Comparison of ENCODE assay signal across 21 mouse cellular contexts in genomic region chr19:31743241-31744045, GRCm38 (mm10). TPM values are rescaled to one million over a fixed set of nuclear protein-coding genes. Genes with fewer than 3 reads are reported as not detected.
DNase-seq lines count a peak whose midpoint lies in the region; ATAC-seq and TF ChIP-seq lines count a peak whose summit lies in the region.
"Had no signal": no experiment of that assay in that cellular context is flagged by ENCODE, and none has a peak within 500 bp of the region (broad histone marks: within the 10 kb centered on the region; RNA-seq: fewer than 3 reads in every experiment).

No protein-coding gene starts in this region.

- no peak overlapping the region for H3K4me3 ChIP-seq in gastrocnemius, adult 2 months
- no peak overlapping the region for H3K4me3 ChIP-seq in heart, embryonic 15.5 days
- H3K4me3 ChIP-seq in lung, embryonic 14.5 days (ENCODE audit: low read depth, low read length) = no peak overlapping the region
- H3K4me3 ChIP-seq in hindbrain, embryonic 11.5 days (ENCODE audit: low read depth, low read length) = no peak overlapping the region
- H3K4me3 ChIP-seq: embryonic facial prominence, embryonic 10.5 days; forebrain, embryonic 12.5 days; limb, embryonic 12.5 days; midbrain, embryonic 13.5 days; neural tube, embryonic 13.5 days had no signal

- no peak overlapping the region for H3K9ac ChIP-seq in heart, embryonic 15.5 days
- H3K9ac ChIP-seq in lung, embryonic 14.5 days = no peak overlapping the region
- no peak overlapping the region for H3K9ac ChIP-seq in hindbrain, embryonic 11.5 days (ENCODE audit: low read depth, low read length)
- H3K9ac ChIP-seq: forebrain, embryonic 12.5 days; limb, embryonic 12.5 days; liver, embryonic 14.5 days; midbrain, embryonic 13.5 days; neural tube, embryonic 13.5 days had no signal

- no peak for TF ChIP-seq CTCF in gastrocnemius, adult 2 months (IDR thresholded peaks at IDR 0.05)
- no peak for TF ChIP-seq CTCF in lung, embryonic 14.5 days (IDR thresholded peaks at IDR 0.05; ENCODE audit: low read depth)

- no peaks in the 10 kb centered on the region for H3K9me3 ChIP-seq in heart, embryonic 15.5 days (replicated peaks)
- no peaks in the 10 kb centered on the region for H3K9me3 ChIP-seq in lung, embryonic 14.5 days (ENCODE audit: low read depth, low read length)
- H3K9me3 ChIP-seq in hindbrain, embryonic 11.5 days (ENCODE audit: control insufficient read depth, low read length) = no peaks in the 10 kb centered on the region
- H3K9me3 ChIP-seq: embryonic facial prominence, embryonic 10.5 days; forebrain, embryonic 12.5 days; limb, embryonic 12.5 days; midbrain, embryonic 13.5 days; neural tube, embryonic 13.5 days had no signal

- no peaks in the 10 kb centered on the region for H3K27me3 ChIP-seq in heart, embryonic 15.5 days
- H3K27me3 ChIP-seq in lung, embryonic 14.5 days (ENCODE audit: insufficient read depth, low read length) = no peaks in the 10 kb centered on the region
- no peaks in the 10 kb centered on the region for H3K27me3 ChIP-seq in hindbrain, embryonic 11.5 days (ENCODE audit: control insufficient read depth, insufficient read depth, low read length)
- H3K27me3 ChIP-seq: forebrain, embryonic 12.5 days; midbrain, embryonic 13.5 days; neural tube, embryonic 13.5 days had no signal

- 49% methylated on average over 8 of the region's 8 CpGs for WGBS in heart, embryonic 15.5 days
- WGBS in lung, embryonic 14.5 days = 45% methylated on average over 8 of the region's 8 CpGs
- 74% methylated on average over 8 of the region's 8 CpGs for WGBS in hindbrain, embryonic 11.5 days

- no peak for ATAC-seq in heart, embryonic 15.5 days (replicated peaks; ENCODE audit: insufficient number of reproducible peaks, insufficient read depth, low FRiP score, low read depth)
- peak; percentile 85 for ATAC-seq in lung, embryonic 14.5 days (ENCODE audit: insufficient read depth)
- ATAC-seq in hindbrain, embryonic 11.5 days (ENCODE audit: low FRiP score) = no peak
- ATAC-seq: hindbrain, embryonic 16.5 days; intestine, postnatal 0 days; midbrain, embryonic 13.5 days had no signal

- peaks cover 7% of the 10 kb centered on the region for H3K4me1 ChIP-seq in heart, embryonic 15.5 days (replicated peaks)
- no peaks in the 10 kb centered on the region; the same call in 1 of the 2 replicates for H3K4me1 ChIP-seq in lung, embryonic 14.5 days (ENCODE audit: insufficient read depth)
- no peaks in the 10 kb centered on the region for H3K4me1 ChIP-seq in hindbrain, embryonic 11.5 days (replicated peaks; ENCODE audit: control insufficient read depth, insufficient read depth, low read length)
- H3K4me1 ChIP-seq: forebrain, embryonic 12.5 days; midbrain, embryonic 13.5 days had no signal

- no peak for DNase-seq in gastrocnemius, adult 2 months
- no peak for DNase-seq in gastrocnemius, postnatal 14 days
- DNase-seq in heart, postnatal 25 days (ENCODE audit: low spot score) = no peak
- DNase-seq in lung, embryonic 14.5 days = peak; percentile 75
- no peak for DNase-seq in lung, postnatal 14 days
- peak; percentile 50 for DNase-seq in lung, postnatal 25 days (ENCODE audit: low spot score)
- no peak for DNase-seq in hindbrain, embryonic 11.5 days (ENCODE audit: low spot score)
- DNase-seq: adrenal gland, adult 8-10 months; cerebellum, adult 9-10 months; gastrocnemius, postnatal 10 days; right cerebral cortex, adult 18-20 months; thymus, postnatal 14 days had no signal

- intact Hi-C loops in gastrocnemius, adult 2 months (cut with DNase I) = no loop called here
- intact Hi-C loops in gastrocnemius, postnatal 14 days (cut with DNase I; ENCODE audit: low total_unique reads) = loop anchor here (10.0 kb wide), 1 partner anchor 899 kb away; no protein-coding TSS in a partner anchor
- intact Hi-C loops in heart, postnatal 25 days (cut with DNase I) = loop anchor here (2.0 kb wide), 1 partner anchor 401 kb away; no protein-coding TSS in a partner anchor

- H3K4me2 ChIP-seq in heart, embryonic 15.5 days = no peak overlapping the region
- no peak overlapping the region for H3K4me2 ChIP-seq in lung, embryonic 14.5 days
- H3K4me2 ChIP-seq in hindbrain, embryonic 11.5 days (replicated peaks; ENCODE audit: low read depth, low read length) = no peak overlapping the region
- H3K4me2 ChIP-seq: forebrain, embryonic 12.5 days; limb, embryonic 12.5 days; midbrain, embryonic 13.5 days; neural tube, embryonic 13.5 days had no signal

- peak overlapping the region; percentile 61 for H3K27ac ChIP-seq in gastrocnemius, adult 2 months
- H3K27ac ChIP-seq in heart, embryonic 15.5 days = 0 out of 2 replicates have a peak overlapping the region, but pooled peaks have one; percentile 2
- H3K27ac ChIP-seq in lung, embryonic 14.5 days (ENCODE audit: low read depth) = peak overlapping the region; percentile 67
- no peak overlapping the region for H3K27ac ChIP-seq in hindbrain, embryonic 11.5 days (ENCODE audit: low read depth, low read length)
- H3K27ac ChIP-seq: embryonic facial prominence, embryonic 10.5 days; forebrain, embryonic 12.5 days; limb, embryonic 12.5 days; liver, embryonic 14.5 days; midbrain, embryonic 13.5 days had no signal

- no peaks in the 10 kb centered on the region for H3K36me3 ChIP-seq in heart, embryonic 15.5 days
- no peaks in the 10 kb centered on the region for H3K36me3 ChIP-seq in lung, embryonic 14.5 days (ENCODE audit: insufficient read depth)
- H3K36me3 ChIP-seq in hindbrain, embryonic 11.5 days (ENCODE audit: control insufficient read depth, insufficient read depth, low read length) = no peaks in the 10 kb centered on the region
- H3K36me3 ChIP-seq: embryonic facial prominence, embryonic 10.5 days; forebrain, embryonic 12.5 days; limb, embryonic 12.5 days; midbrain, embryonic 13.5 days; neural tube, embryonic 13.5 days had no signal

RNA-seq across cellular contexts. Expression of gene Prkg1, which starts 21.4 kb away (rescaled TPM):
- total RNA-seq in gastrocnemius, adult 2 months (2021) = 10 to 100 TPM; 22.5 to 37.7 TPM
- total RNA-seq in gastrocnemius, postnatal 14 days (2021) = 10 to 100 TPM; 24.4 to 24.8 TPM
- polyA plus RNA-seq in heart, embryonic 15.5 days (2015; fragmentation: Nextera tagmentation; extraction: Ambion mirVana) = 6.0 TPM in 2 replicates
- total RNA-seq in heart, postnatal 25 days (2021) = 10 to 100 TPM; 12.2 to 14.8 TPM
- 6.0 and 7.9 TPM in 2 replicates for polyA plus RNA-seq in lung, embryonic 14.5 days (2014; fragmentation: Nextera tagmentation; extraction: Ambion mirVana)
- 6.3 and 8.6 TPM in 2 replicates for polyA plus RNA-seq in hindbrain, embryonic 11.5 days (2014; fragmentation: Nextera tagmentation; extraction: Ambion mirVana)

Comparison
In these comparisons a context has a peak if more than half of its experiments do, and no peak if none do; other contexts are left out.
1. DNase-seq: peak in lung, embryonic 14.5 days (single experiment) and lung, postnatal 25 days (single experiment); none in gastrocnemius, adult 2 months (single experiment), gastrocnemius, postnatal 14 days (single experiment), heart, postnatal 25 days (single experiment), lung, postnatal 14 days (single experiment) and hindbrain, embryonic 11.5 days (single experiment).